Mouse (Mus musculus) frontal cortex, postnatal 10 days (tissue): ENCODE measurements around the gene Pla2g5.
"Not testable (repeated sequence)": the region's sequence is repeated elsewhere in the genome, so short reads cannot be mapped to it uniquely, and the experiment has no call there.

Experiments used
- DNase-seq, 2 experiments: peaks; one replicate each; pipeline ENCODE4 v3.0.0; 2022; ENCODE audit warnings: low spot score in 2 of 2, mixed read lengths in 1 of 2

The Pla2g5 gene

GRCm38 (mm10) chr4:138863344-138863998, at the start of gene Pla2g5:
TSS of gene Pla2g5 (minus strand) at chr4:138863482.
- DNase-seq = no peak

GRCm38 (mm10) chr4:138905624-138906337, 42.5 kb upstream of the Pla2g5 start:
- DNase-seq = no peak

GRCm38 (mm10) chr4:138899361-138899760, 36.1 kb upstream of the Pla2g5 start:
- no peak for DNase-seq

GRCm38 (mm10) chr4:138893789-138894188, 30.5 kb upstream of the Pla2g5 start:
- not testable (repeated sequence) for DNase-seq

GRCm38 (mm10) chr4:138892655-138893054, 29.4 kb upstream of the Pla2g5 start:
- DNase-seq = no peak

- DNase-seq = no peak
These were observed 26.4 kb upstream of the Pla2g5 start for GRCm38 (mm10) chr4:138889635-138890034.

- no peak for DNase-seq
These were observed 25.9 kb upstream of the Pla2g5 start for GRCm38 (mm10) chr4:138889165-138889564.

GRCm38 (mm10) chr4:138884261-138884660, 21.0 kb upstream of the Pla2g5 start:
- peak; percentile 64 to 84 for DNase-seq

- no peak for DNase-seq
These were observed 18.9 kb upstream of the Pla2g5 start for GRCm38 (mm10) chr4:138882179-138882578.

- DNase-seq = no peak
These were observed 17.7 kb upstream of the Pla2g5 start for GRCm38 (mm10) chr4:138880811-138881584.

GRCm38 (mm10) chr4:138879808-138880207, 16.5 kb upstream of the Pla2g5 start:
- no peak for DNase-seq

- no peak for DNase-seq
These were observed 15.5 kb upstream of the Pla2g5 start for GRCm38 (mm10) chr4:138878783-138879182.

- no peak for DNase-seq
These were observed 14.4 kb upstream of the Pla2g5 start, which contains the start of gene Pla2g2e for GRCm38 (mm10) chr4:138877731-138878130. TSS of gene Pla2g2e (plus strand) at chr4:138877942.

- DNase-seq = no peak
These were observed 12.7 kb upstream of the Pla2g5 start for GRCm38 (mm10) chr4:138875986-138876385.

GRCm38 (mm10) chr4:138875275-138875674, 12.0 kb upstream of the Pla2g5 start:
- DNase-seq = not testable (repeated sequence)

GRCm38 (mm10) chr4:138873864-138874263, 10.6 kb upstream of the Pla2g5 start, which contains the start of gene Gm13030:
TSS of gene Gm13030 (minus strand) at chr4:138873964.
- DNase-seq = no peak

- no peak for DNase-seq
These were observed 5.4 kb upstream of the Pla2g5 start for GRCm38 (mm10) chr4:138868666-138869065.

- DNase-seq = peak in 1 of 2 experiments; percentile 64
These were observed 3.1 kb upstream of the Pla2g5 start for GRCm38 (mm10) chr4:138866413-138866812.

GRCm38 (mm10) chr4:138865991-138866390, 2.7 kb upstream of the Pla2g5 start:
- DNase-seq = no peak

GRCm38 (mm10) chr4:138865092-138865491, 1.8 kb upstream of the Pla2g5 start:
- DNase-seq = no peak

- DNase-seq = peak; percentile 73 to 78
These were observed 3.6 kb downstream of the Pla2g5 start for GRCm38 (mm10) chr4:138859728-138860127.

- no peak for DNase-seq
These were observed 4.0 kb downstream of the Pla2g5 start for GRCm38 (mm10) chr4:138859245-138859644.
